Mouse (Mus musculus) MEL-GATA-1-ER (cell line): ENCODE results near the gene Gm7579.
"Not testable (repeated sequence)": the region's sequence is repeated elsewhere in the genome, so short reads cannot be mapped to it uniquely, and the experiment has no call there.

Experiments used
- DNase-seq: peaks from one replicate; pipeline ENCODE4 v3.0.0-alpha.2; 2012; ENCODE audit warnings: low read depth; ENCODE audit errors: extremely low read depth

Gm7579 gene

GRCm38 (mm10) chr7:142211559-142211958 lies at the start of gene Gm7579:
TSS of gene Gm7579 (plus strand) at chr7:142211859.
- DNase-seq, result no peak

DNA sequence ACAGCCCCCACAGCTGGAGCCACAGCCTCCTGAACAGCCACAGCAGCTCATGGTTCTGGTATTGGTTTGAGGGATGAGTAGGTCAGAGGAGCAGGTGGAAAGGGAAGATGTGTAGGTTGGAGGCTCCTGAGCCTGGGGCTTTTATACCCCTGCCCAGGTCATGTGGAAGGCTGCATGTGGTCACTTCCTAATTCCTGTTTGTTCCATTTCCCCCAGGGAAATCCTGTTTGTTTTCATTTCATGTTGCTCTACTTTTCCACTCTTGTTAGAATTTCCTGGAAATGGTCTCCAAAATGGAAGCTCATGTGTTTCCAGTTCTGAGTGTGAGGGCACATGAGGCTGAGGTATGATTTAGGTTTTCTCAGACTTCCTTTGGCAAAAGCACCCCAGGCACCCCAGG lies 46.0 kb upstream of the Gm7579 start, which contains the start of gene Gm4553:
Gm4553 (minus strand) TSS at position 101 of the 400 bp plus-strand sequence.
- DNase-seq, result not testable (repeated sequence)

DNA sequence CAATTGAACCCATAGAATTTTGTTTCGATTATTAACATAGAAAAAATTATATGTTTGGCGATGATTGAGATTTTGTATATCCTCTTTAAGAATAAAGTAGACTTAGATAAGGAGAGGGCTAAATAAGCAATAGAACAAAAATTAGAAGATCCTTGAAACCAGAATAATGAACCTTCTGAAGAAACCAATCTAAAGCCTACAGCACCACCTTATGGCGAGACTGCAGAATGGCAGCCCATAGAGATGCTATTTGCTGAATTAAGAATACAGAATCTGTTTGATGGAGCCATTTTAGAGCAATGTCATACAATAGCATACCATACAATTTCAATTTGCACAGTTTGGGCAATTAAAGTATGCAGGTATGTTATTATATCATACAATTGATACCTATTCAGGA lies 41.8 kb upstream of the Gm7579 start:
- peak; percentile 21 for DNase-seq

DNA sequence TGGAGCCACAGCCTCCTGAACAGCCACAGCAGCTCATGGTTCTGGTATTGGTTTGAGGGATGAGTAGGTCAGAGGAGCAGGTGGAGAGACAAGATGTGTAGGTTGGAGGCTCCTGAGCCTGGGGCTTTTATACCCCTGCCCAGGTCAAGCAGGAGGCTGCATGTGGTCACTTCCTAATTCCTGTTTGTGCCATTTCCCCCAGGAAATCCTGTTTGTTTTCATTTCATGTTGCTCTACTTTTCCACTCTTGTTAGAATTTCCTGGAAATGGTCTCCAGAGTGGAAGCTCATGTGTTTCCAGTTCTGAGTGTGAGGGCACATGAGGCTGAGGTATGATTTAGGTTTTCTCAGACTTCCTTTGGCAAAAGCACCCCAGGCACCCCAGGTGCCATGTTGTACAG lies 35.8 kb upstream of the Gm7579 start, which contains the start of gene Krtap5-2:
Krtap5-2 (minus strand) TSS at position 101 of the 400 bp plus-strand sequence.
- DNase-seq, result not testable (repeated sequence)

GRCm38 (mm10) chr7:142178685-142179084 lies 33.0 kb upstream of the Gm7579 start:
- no peak for DNase-seq

- DNase-seq, result no peak
Observed at GRCm38 (mm10) chr7:142181021-142181420, 30.6 kb upstream of the Gm7579 start.

- no peak for DNase-seq
Observed at GRCm38 (mm10) chr7:142188156-142188555, 23.5 kb upstream of the Gm7579 start.

- DNase-seq, result no peak
Observed at GRCm38 (mm10) chr7:142190289-142190688, 21.4 kb upstream of the Gm7579 start, which contains the start of gene Gm10153. TSS of gene Gm10153 (minus strand) at chr7:142190389.

GRCm38 (mm10) chr7:142198748-142199147 lies 12.9 kb upstream of the Gm7579 start:
- DNase-seq, result no peak

GRCm38 (mm10) chr7:142201064-142201463 lies 10.6 kb upstream of the Gm7579 start, which contains the start of gene Krtap5-3:
TSS of gene Krtap5-3 (plus strand) at chr7:142201364.
- DNase-seq, result no peak

DNA sequence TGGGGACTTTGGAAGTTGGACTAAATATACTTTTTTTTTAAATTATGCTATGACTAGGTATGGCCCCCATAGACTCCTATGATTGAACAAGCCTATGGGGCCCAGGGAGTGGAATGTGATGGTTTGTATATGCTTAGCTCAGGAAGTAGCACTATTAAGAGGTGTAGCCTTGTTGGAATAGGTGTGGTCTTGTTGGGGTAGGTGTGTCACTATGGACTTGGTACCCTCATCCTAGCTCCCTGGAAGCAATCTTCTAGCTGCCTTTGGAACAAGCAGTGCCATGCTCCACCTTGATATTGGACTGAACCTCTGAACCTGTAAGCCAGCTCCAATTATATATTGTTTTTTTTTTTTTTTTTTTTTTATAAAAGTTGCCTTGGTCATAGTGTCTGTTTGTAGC lies 6.2 kb upstream of the Gm7579 start:
- DNase-seq, result no peak

DNA sequence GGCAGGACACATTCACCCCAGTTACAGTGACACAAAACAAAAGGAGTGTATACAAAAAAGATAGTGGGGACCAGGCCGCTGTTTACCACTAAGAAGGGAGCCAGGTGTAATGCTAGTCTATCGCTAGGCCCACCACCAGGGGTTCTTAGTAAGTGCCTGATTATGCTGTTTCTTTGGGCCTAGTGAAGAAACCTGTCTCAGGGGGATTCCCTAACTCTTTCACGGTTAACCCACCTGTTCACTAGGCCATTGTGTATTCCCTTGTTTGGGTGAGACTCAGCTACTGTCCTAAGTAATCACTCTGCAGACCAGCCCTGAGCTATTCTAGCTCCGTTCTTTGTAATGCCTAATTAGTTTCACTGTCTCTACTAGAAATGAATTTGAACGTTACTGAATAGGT lies 4.8 kb upstream of the Gm7579 start:
- DNase-seq, result not testable (repeated sequence)

- not testable (repeated sequence) for DNase-seq
Observed at GRCm38 (mm10) chr7:142212136-142212535, 477 bp downstream of the Gm7579 start.

DNA sequence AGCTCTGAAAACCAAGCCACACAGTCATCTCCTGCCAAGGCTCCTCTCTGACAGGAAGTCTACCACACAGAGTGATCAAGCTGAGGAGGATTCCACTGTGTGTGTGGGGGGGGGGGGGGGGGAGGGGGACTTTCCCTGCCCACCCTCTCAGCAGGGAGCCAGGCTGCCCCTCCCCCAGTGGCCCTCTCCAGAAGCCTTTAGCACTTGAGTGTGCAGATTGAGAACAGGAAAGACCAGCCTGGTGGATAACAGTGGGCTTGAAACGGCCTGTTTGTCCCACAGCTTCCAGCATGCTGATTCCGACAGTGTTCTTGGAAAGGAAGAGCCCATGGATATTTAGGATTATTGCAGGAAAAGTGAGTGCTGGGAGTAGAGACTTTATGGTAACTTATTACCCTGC lies 12.9 kb downstream of the Gm7579 start:
- no peak for DNase-seq

GRCm38 (mm10) chr7:142229871-142230270 lies 18.2 kb downstream of the Gm7579 start, which contains the start of gene Krtap5-5:
TSS of gene Krtap5-5 (minus strand) at chr7:142229971.
- not testable (repeated sequence) for DNase-seq

GRCm38 (mm10) chr7:142231540-142231939 lies 19.9 kb downstream of the Gm7579 start:
- DNase-seq, result no peak

DNA sequence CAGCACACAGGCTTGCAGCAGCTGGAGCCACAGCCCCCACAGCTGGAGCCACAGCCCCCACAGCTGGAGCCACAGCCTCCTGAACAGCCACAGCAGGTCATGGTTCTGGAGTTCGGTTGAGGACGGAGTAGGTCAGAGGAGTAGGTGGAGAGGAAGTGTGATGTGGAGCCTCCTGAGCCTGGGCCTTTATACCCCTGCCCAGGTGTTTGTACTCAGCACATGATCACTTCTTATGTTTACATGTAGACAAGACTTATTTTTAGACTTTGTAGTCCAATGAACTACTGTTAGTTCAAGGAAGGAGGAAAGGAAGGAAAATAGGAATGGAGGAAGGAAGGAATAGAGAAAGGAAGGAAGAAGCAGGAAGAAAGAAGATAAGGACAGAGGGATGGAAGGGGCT lies 29.3 kb downstream of the Gm7579 start, which contains the start of gene Gm40460:
Gm40460 (minus strand) TSS at position 101 of the 400 bp plus-strand sequence.
- no peak for DNase-seq

- peak; percentile 5 for DNase-seq
Observed at GRCm38 (mm10) chr7:142249824-142250223, 38.2 kb downstream of the Gm7579 start.

DNA sequence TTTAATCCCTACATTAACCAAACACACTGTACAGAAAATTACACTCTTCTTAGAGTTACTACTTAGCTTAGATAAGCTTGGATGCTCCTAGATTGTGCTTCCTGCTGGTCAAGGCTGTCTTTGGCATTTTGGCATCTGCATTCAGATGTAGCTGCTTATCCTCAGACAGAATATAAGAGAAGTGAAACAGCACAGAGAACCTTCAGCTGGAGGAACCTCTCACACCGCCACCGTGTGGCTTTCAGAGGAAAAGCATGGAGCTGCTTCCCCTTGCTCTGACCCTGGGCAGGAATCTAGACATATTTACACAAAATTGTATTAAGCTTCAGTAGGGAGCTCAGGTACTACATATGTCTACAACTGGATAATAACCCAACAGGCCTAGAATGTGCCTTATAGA lies 43.9 kb downstream of the Gm7579 start:
- DNase-seq, result no peak

DNA sequence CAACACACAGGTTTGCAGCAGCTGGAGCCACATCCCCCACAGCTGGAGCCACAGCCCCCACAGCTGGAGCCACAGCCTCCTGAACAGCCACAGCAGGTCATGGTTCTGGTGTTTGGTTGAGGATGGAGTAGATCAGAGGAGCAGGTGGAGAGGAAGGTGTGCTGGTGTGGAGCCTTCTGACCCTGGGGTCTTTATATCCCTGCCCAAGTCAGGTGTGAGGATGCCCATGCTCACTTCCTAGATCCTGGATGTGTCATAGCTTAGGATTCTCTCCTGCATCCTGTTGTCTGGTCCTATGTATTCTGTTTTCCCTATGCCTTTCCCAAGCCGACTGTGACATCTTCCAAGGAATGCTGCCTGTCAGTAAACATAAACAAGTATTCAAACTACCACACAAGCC lies 46.6 kb downstream of the Gm7579 start, which contains the start of gene Gm2431:
Gm2431 (minus strand) TSS at position 101 of the 400 bp plus-strand sequence.
- not testable (repeated sequence) for DNase-seq
